Mouse (Mus musculus) limb, embryonic 15.5 days (tissue): Measurements from ENCODE around the gene Rin1. TPM values are rescaled to one million over a fixed set of nuclear protein-coding genes. Genes with fewer than 3 reads are reported as not detected.
A peak's percentile ranks its signal among the peaks of the same experiment; 100 is the strongest.

Experiments
- ATAC-seq: fragments of 200-750 bp; cut with Nextera tagmentation; 2 replicates; pipeline ENCODE4 v1.8.0; 2017; ENCODE audit warnings: low read depth, moderate TSS enrichment; ENCODE audit not compliant: insufficient number of reproducible peaks, low FRiP score, low TSS enrichment
- H3K27ac ChIP-seq: fragments of 300-500 bp; sonication (generic); 2 replicates; pipeline ENCODE4 v1.5.1; 2015; ENCODE audit warnings: moderate library complexity, mild to moderate bottlenecking, inconsistent platforms
- H3K27me3 ChIP-seq: fragments of 300-500 bp; sonication (generic); 2 replicates; pipeline ENCODE4 v1.6.1; 2015; ENCODE audit warnings: inconsistent platforms
- H3K36me3 ChIP-seq: fragments of 300-500 bp; sonication (generic); 2 replicates; pipeline ENCODE4 v1.6.1; 2015; ENCODE audit warnings: inconsistent platforms
- H3K4me1 ChIP-seq: fragments of 300-500 bp; sonication (generic); 2 replicates; pipeline ENCODE4 v1.6.1; 2015; ENCODE audit warnings: inconsistent platforms
- H3K4me2 ChIP-seq: fragments of 300-500 bp; sonication (generic); 2 replicates; pipeline ENCODE4 v1.6.1; 2015; ENCODE audit warnings: mild to moderate bottlenecking, inconsistent platforms
- H3K4me3 ChIP-seq: fragments of 300-500 bp; sonication (generic); 2 replicates; pipeline ENCODE4 v1.5.1; 2015; ENCODE audit warnings: mild to moderate bottlenecking, inconsistent platforms
- H3K9ac ChIP-seq: fragments of 300-500 bp; sonication (generic); 2 replicates; pipeline ENCODE4 v1.6.1; 2015; ENCODE audit warnings: inconsistent platforms
- H3K9me3 ChIP-seq: fragments of 300-500 bp; sonication (generic); 2 replicates; pipeline ENCODE4 v1.6.1; 2016; ENCODE audit warnings: inconsistent platforms
- WGBS: fragments of 180-500 bp; shearing (Covaris S2); methylation state at CpG from one replicate; pipeline ENCODE4 v1.1.7; 2015; 5-methylcytosine and 5-hydroxymethylcytosine counted together
- polyA plus RNA-seq: library from polyadenylated mRNA; unstranded; fragments of >200 nt; fragmentation: Nextera tagmentation; extraction: Ambion mirVana; gene quantifications from 2 replicates; pipeline ENCODE4 v1.2.1, GENCODE M21; 2015

Rin1 gene
- polyA plus RNA-seq, 1 experiment from 2014 or later = 3.2 TPM

DNA sequence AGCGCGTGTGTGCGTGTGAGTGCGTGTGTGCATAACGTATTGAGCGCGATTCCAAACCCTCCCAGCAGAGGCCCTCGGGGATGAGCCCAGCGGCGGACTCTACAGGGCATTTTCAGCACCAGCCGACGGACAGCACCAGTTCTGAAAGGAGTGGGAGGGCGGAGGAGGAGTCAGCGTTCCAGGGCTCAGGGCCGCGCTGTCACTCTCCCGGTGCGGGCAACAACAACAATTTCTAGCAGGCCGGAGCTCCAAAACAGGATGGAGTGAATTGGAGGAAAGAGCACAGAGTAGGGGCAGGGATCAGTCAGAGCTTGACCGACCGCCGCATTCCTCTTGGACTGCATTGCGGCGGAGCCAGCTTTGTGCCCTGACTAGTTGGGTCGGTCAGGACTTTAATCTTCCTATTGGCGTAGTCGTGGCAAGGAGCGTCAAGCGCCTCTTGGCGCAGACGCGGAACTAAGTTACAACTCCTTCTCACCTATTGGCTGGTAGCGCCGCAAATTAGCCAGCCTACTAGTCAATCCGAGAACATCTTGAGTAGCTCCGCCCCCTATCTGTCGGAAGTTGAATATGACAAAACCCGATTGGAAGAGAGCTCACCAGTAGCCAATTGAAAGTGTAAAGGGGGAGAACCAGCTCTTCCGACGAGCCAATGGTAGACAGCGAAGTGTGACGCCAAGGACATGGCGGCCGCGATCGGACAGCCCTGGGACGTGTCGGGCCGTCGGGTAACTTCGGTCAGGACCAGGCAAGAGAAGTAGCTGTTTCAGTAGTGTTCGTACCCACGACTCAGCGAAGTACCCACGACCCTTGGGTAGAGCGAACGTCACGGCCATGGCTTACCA is 37.8 kb downstream of the Rin1 start, which contains the start of gene Yif1a:
Yif1a (plus strand) TSS at position 655 of the 845 bp plus-strand sequence.
- ATAC-seq = peak; percentile 92
- peak within 1 kb of the TSS; percentile 68 for H3K9ac ChIP-seq
- peak within 1 kb of the TSS; percentile 91 for H3K27ac ChIP-seq
- H3K36me3 ChIP-seq = peaks cover 29% of the 10 kb centered on the region
- no peaks in the 10 kb centered on the region for H3K9me3 ChIP-seq
- peaks cover 29% of the 10 kb centered on the region for H3K4me1 ChIP-seq
- H3K4me3 ChIP-seq = peak within 1 kb of the TSS; percentile 84
- peaks cover 35% of the 10 kb centered on the region for H3K27me3 ChIP-seq
- peak within 1 kb of the TSS; percentile 80 for H3K4me2 ChIP-seq
- under 1% methylated on average over 58 of the region's 58 CpGs for WGBS

DNA sequence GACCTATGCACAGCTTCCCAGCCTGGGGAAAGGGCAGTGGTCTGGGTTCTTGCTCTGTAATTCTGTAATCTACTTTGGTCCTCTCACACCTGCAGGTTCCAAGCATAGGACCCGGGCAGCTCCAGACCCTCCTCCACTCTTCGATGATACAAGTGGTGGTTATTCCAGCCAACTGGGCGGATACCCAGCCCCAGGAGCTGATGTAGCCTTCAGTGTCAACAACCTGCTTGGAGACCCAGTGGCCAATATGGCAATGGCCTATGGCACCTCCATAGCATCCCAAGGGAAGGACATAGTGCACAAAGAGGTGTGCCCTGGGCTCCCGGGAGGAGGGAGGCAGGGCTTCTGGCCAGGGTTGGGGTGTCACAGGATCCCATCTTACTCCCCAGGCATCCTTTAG is 39.0 kb downstream of the Rin1 start:
- WGBS = 88% methylated on average over 4 of the region's 4 CpGs
- H3K9ac ChIP-seq = 0 out of 2 replicates have a peak overlapping the region, but pooled peaks have one; percentile 68
- ATAC-seq = no peak
- peaks cover 36% of the 10 kb centered on the region for H3K36me3 ChIP-seq
- no peak overlapping the region for H3K27ac ChIP-seq
- no peaks in the 10 kb centered on the region for H3K9me3 ChIP-seq
- peaks cover 23% of the 10 kb centered on the region for H3K27me3 ChIP-seq
- H3K4me1 ChIP-seq = peaks cover 36% of the 10 kb centered on the region
- peak overlapping the region; percentile 80 for H3K4me2 ChIP-seq
- peak overlapping the region; percentile 84 for H3K4me3 ChIP-seq

GRCm38 (mm10) chr19:5092083-5092482 is 41.8 kb downstream of the Rin1 start:
- Histone ChIP-seq H3K4me3 (no peak overlapping the region), H3K4me2 (no peak overlapping the region), H3K27me3 (no peaks in the 10 kb centered on the region), H3K9me3 (no peaks in the 10 kb centered on the region), H3K36me3 (peaks cover 36% of the 10 kb centered on the region), H3K9ac (no peak overlapping the region), H3K27ac (no peak overlapping the region), H3K4me1 (peaks cover 51% of the 10 kb centered on the region)
- ATAC-seq = no peak
- 82% methylated on average over 10 of the region's 10 CpGs for WGBS

DNA sequence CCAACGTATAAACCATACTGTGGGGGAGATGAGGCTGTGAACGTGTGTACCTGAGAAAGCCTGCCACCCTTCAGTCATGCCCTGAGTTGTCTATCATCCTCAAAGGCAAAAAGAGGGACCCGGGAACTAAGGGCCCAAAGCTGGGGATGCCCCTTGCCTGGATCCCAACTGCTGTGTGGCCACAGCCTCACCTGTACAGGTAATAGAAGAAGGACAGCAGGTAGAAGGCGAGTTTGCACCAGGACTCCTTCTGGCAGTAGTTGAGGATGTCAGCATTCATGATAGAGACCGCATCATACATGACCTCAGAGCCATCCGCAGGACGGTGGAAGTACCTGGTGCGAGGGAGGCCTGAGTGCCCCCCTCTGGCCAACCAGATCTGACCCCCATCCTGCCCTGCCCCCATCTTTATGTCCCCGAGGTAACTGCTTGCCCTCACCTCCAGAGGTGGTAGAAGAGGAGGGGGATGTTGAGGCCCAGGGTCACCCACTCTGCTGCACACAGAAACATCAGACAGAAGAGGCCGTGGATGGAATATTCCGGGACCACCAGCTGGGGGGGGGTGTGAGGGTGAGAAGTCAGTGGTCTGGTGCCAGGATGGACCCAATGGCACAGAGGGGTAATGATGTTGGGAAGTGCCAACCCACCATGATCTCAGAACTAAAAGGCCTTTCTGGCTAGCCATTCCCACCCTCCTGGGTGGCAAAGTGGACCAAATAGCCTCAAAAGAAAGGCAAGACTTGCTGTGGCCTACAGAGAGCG is 43.4 kb downstream of the Rin1 start:
- no peak for ATAC-seq
- Histone ChIP-seq H3K4me1 (peaks cover 59% of the 10 kb centered on the region), H3K4me2 (no peak overlapping the region), H3K9ac (no peak overlapping the region), H3K27me3 (no peaks in the 10 kb centered on the region), H3K9me3 (no peaks in the 10 kb centered on the region), H3K27ac (no peak overlapping the region), H3K36me3 (peaks cover 36% of the 10 kb centered on the region), H3K4me3 (no peak overlapping the region)
- WGBS = 63% methylated on average over 12 of the region's 12 CpGs

GRCm38 (mm10) chr19:5094243-5094632 is 44.0 kb downstream of the Rin1 start:
- no peak for ATAC-seq
- peak overlapping the region; percentile 31; the same call in 1 of the 2 replicates for H3K4me2 ChIP-seq
- WGBS = under 1% methylated on average over 21 of the region's 21 CpGs

DNA sequence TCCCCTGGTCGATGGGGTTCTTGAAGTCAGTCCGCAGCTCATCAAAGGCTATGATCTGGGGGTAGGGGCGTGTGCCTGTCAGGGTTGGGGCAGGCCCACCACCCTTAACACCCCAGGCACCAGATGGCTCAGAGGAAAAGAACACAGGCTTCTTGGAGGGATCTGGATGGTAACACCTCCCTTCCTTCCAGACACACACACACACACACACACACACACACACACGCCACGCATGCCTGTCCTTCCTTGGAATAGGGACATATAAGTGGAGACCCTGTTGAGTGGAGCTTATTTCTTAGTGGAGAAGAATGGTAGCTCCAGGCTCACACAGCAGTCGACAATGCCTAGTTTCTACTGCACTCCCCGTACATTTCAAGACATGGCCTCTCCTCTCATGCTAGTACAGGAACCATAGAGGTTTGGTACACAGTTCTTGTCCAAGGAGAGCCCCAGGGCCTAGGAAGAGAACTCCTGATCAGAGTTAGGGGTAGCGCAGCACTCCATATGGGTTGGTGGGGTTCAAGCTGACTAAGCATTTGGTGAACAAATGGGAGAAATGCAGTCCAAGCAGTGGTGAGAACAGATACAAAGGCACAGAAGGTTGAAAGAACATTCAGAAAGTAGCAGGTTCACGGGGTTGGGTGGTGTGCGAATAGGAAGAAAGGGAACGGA is 44.6 kb downstream of the Rin1 start:
- peaks cover 61% of the 10 kb centered on the region for H3K4me1 ChIP-seq
- H3K9ac ChIP-seq = no peak overlapping the region
- no peaks in the 10 kb centered on the region for H3K27me3 ChIP-seq
- WGBS = 41% methylated on average over 11 of the region's 11 CpGs
- no peak overlapping the region for H3K4me3 ChIP-seq
- no peaks in the 10 kb centered on the region for H3K9me3 ChIP-seq
- peaks cover 44% of the 10 kb centered on the region for H3K36me3 ChIP-seq
- H3K27ac ChIP-seq = no peak overlapping the region
- no peak for ATAC-seq
- peak overlapping the region; percentile 31; the same call in 1 of the 2 replicates for H3K4me2 ChIP-seq

More at GRCm38 (mm10) chr19:5094243-5094632, 44.0 kb downstream of the Rin1 start:
- H3K4me3 ChIP-seq = no peak overlapping the region
- no peaks in the 10 kb centered on the region for H3K27me3 ChIP-seq
- peaks cover 37% of the 10 kb centered on the region for H3K36me3 ChIP-seq
- no peak overlapping the region for H3K9ac ChIP-seq
- H3K27ac ChIP-seq = no peak overlapping the region
- H3K4me1 ChIP-seq = peaks cover 61% of the 10 kb centered on the region
- H3K9me3 ChIP-seq = no peaks in the 10 kb centered on the region

DNA sequence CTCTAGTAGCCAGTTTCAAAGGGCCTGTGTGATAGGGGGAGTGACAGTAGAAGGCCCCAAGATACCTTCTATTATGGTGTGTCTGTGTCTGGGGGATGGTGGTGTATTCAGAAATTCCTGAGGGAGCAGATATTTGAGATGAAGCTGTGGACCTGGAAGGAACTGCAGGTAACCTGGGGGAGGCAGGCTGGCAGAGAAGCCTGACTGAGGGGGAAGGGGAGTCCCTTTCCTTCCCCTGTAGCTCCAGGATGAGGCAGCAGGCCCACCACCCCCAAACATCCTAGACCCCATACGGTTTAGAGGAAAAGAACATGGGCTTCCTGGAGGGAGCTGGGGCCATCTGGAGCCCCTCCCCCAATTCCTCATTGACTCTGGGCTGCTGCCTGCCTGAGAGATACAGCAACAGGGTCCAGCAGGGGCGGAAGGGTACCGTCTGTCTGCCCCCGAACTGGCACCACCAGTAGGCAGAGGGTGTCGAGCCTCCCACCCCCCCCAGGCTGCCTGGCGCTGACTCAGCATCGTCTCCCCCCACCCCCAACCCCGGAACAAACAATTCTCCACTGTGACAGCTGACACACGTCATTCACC is 45.7 kb downstream of the Rin1 start:
- no peak overlapping the region for H3K9ac ChIP-seq
- H3K4me3 ChIP-seq = no peak overlapping the region
- peaks cover 47% of the 10 kb centered on the region for H3K36me3 ChIP-seq
- no peak overlapping the region for H3K4me2 ChIP-seq
- no peak overlapping the region for H3K27ac ChIP-seq
- H3K4me1 ChIP-seq = peaks cover 63% of the 10 kb centered on the region
- WGBS = 8% methylated on average over 9 of the region's 9 CpGs
- no peaks in the 10 kb centered on the region for H3K27me3 ChIP-seq
- no peaks in the 10 kb centered on the region for H3K9me3 ChIP-seq
- no peak for ATAC-seq

GRCm38 (mm10) chr19:5097521-5098362 is 47.5 kb downstream of the Rin1 start:
- Histone ChIP-seq H3K9me3 (no peaks in the 10 kb centered on the region), H3K36me3 (peaks cover 46% of the 10 kb centered on the region), H3K4me1 (peaks cover 63% of the 10 kb centered on the region), H3K27me3 (no peaks in the 10 kb centered on the region), H3K27ac (peak overlapping the region; percentile 71), H3K9ac (peak overlapping the region; percentile 80), H3K4me2 (peak overlapping the region; percentile 99), H3K4me3 (peak overlapping the region; percentile 68)
- WGBS = 7% methylated on average over 31 of the region's 31 CpGs
- ATAC-seq = no peak

- peak within 1 kb of the TSS; percentile 68 for H3K4me3 ChIP-seq
- peak within 1 kb of the TSS; percentile 99 for H3K4me2 ChIP-seq
- H3K9me3 ChIP-seq = no peaks in the 10 kb centered on the region
- H3K4me1 ChIP-seq = peaks cover 63% of the 10 kb centered on the region
- no peaks in the 10 kb centered on the region for H3K27me3 ChIP-seq
- peaks cover 46% of the 10 kb centered on the region for H3K36me3 ChIP-seq
- peak; percentile 56; the same call in 1 of the 2 replicates for ATAC-seq
- peak within 1 kb of the TSS; percentile 80 for H3K9ac ChIP-seq
- peak within 1 kb of the TSS; percentile 71 for H3K27ac ChIP-seq
- WGBS = 1% methylated on average over 38 of the region's 48 CpGs
Measured at GRCm38 (mm10) chr19:5098363-5099143, 48.3 kb downstream of the Rin1 start, which contains the start of gene Cnih2. Gene Cnih2 (minus strand): TSS chr19:5098521.

GRCm38 (mm10) chr19:5106074-5106473 is 55.8 kb downstream of the Rin1 start:
- no peaks in the 10 kb centered on the region for H3K9me3 ChIP-seq
- no peak for ATAC-seq

More at GRCm38 (mm10) chr19:5106074-5106473, 55.8 kb downstream of the Rin1 start:
- H3K27ac ChIP-seq = peak overlapping the region; percentile 99
- peak overlapping the region; percentile 82 for H3K4me3 ChIP-seq
- no peaks in the 10 kb centered on the region for H3K27me3 ChIP-seq
- H3K4me2 ChIP-seq = peak overlapping the region; percentile 76
- H3K4me1 ChIP-seq = peaks cover 19% of the 10 kb centered on the region
- peak overlapping the region; percentile 81 for H3K9ac ChIP-seq
- 11% methylated on average over 9 of the region's 9 CpGs for WGBS
- H3K36me3 ChIP-seq = peaks cover 68% of the 10 kb centered on the region
